Mouse (Mus musculus): Measurements from ENCODE around the gene Rad23b.

DNA sequence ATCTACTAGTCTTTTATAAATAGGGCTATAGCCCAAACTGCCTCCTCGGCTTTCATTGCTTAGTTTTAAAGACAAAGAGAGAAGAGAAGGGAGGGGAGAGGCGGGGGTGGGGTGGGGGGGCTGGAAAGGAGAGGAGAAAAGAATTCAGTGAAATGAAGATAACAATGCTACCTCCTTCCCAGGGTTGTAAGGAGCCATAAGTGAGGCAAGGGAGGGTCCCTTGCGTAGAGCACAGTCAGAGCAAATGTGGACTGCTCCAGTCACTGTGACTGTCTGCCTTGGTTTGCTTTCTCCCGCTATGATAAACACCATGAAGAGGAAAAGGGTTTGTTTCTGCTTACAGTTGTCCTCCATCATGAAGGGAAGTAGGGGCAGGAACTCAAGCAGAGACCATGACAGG, 43.2 kb upstream of the Rad23b start:
- TF ChIP-seq CTCF (conservative IDR thresholded peaks at IDR 0.05; ENCODE audit: low read length) (no peak), NANOG (IDR thresholded peaks at IDR 0.05; ENCODE audit: borderline replicate concordance, low read length) (no peak)
